Mouse (Mus musculus) thymus, postnatal 10 days (tissue): ENCODE measurements at regions not wholly inside any gene's neighbourhood (a gene's known extent, or its start where the extent isn't known, plus 50 kb on each side); places are given as distances from the start of the nearest gene placed in this dataset.

ENCODE experiments used
- DNase-seq, 2 experiments: peaks; one replicate each; pipeline ENCODE4 v3.0.0; 2021; ENCODE audit warnings: low spot score in 2 of 2

- no peak for DNase-seq
Observed at GRCm38 (mm10) chr13:57365096-57365495, 469.3 kb upstream of the Trpc7 start.

DNA sequence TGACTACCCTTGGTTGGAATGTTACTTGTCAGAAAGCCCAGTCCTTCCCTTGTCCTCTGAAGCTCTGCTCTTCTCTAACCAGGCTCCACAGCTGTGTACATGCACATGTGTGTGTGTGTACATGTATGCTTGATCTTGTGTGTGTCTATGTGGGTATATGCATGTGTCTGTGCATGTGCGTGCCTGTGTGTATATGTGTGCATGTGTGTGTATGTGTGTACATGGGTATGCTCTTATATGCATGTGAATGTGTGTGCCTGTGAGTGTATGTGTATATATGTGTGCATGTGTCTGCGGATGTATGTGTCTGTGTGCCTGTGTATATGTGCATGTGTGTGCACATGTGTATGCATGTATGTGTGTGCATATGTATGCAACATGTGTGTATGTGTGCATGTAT is 468.6 kb upstream of the Trpc7 start:
- DNase-seq, result no peak

DNA sequence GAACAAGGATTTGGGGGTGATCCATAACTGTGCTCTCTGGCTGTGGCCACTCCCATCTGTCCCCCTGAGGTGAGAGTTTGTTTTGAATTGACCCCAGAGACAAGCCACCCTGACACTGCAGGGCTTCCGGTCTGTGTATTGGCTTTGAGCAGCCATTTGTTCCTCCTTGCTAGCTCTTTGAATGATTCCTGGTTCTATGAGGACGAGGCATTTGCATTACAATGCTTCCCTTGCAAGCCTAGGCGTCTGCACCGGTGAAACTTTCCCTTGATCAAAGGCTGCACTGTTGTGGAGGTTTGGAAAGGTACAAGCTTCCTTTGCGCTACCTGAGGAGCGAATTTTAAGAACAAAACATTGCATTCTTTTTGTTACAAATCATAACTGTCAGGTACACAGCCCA is 466.8 kb upstream of the Trpc7 start:
- DNase-seq, result no peak

GRCm38 (mm10) chr13:57361286-57361685 is 465.5 kb upstream of the Trpc7 start:
- no peak for DNase-seq

GRCm38 (mm10) chr13:57354606-57355005 is 458.8 kb upstream of the Trpc7 start:
- no peak for DNase-seq

DNA sequence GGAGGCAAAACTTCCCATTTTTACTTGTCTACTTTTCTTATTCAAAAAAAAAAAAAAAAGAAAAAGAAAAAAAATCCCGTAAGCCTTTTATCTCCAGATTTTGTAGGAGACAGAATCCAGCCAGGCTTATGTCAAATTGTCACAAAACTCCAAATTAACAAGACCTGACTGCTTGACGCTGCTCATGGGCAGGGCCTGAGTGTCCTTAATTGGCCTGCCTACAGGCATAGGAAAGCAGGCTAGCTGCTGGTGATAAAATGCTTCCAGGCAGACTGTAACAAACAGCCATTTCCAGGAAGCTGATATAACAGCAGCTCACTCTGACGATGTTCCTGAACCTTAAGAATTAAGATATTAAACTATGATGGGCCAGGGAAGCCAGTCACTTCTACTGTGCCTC is 458.2 kb upstream of the Trpc7 start:
- DNase-seq, result no peak

DNA sequence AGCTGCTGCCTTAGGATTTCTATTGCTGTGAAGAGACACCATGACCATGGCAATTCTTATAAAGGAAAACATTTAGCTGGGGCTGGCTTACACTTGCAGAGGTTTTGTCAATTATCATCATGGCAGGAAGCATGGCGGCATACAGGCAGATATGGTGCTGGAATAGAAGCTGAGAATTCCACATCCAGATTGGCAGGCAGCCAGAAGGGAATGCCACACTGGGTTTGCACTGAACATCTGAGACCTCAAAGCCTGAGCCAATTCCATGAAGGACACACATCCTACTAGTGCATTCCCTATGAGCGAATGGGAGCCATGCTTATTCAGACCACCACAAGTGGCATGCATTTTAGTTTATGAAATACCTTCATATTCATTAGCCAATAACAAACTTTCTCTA is 455.0 kb upstream of the Trpc7 start:
- DNase-seq, result no peak

DNA sequence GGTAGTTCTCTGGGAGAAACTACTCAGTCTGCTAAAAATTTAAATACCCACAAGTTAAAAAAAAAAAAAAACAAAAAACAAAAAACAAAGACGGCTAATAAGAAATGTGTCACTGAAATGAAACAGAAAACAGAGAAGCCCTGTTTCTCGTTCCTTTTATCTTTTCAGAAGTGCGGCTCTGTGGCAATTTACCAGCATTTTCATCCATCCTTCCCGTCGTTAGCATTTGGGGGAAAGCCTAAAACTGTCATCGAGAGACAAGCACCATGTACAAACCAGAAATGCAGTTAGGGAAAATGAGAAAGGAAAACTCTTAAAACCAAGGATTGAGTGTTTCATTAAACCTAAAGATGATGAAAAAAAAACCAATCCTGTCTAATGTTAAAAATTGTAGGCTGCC is 442.9 kb upstream of the Trpc7 start:
- no peak for DNase-seq

- no peak for DNase-seq
Observed at GRCm38 (mm10) chr13:57336596-57336995, 440.8 kb upstream of the Trpc7 start.

DNA sequence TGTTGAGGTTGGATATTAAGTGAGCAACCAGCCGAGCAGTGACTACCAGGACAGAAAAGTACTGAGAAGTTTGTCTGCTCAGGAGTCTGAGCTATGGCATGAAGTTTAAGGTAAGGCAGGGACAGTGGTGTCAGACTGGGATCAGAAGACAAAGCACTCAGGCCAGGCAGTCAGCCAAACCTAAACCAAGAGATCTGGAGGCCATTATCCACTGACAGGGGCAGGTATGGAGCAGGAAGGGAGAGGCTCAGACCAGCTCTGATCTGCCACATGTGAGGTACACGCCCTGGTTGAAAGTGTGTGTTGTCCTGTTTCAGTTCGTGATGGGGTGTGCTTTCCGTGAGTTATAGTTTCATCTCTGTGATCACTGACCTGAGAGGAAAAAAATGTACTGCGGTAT is 437.2 kb upstream of the Trpc7 start:
- DNase-seq, result no peak

GRCm38 (mm10) chr13:57331868-57332267 is 436.1 kb upstream of the Trpc7 start:
- no peak for DNase-seq

DNA sequence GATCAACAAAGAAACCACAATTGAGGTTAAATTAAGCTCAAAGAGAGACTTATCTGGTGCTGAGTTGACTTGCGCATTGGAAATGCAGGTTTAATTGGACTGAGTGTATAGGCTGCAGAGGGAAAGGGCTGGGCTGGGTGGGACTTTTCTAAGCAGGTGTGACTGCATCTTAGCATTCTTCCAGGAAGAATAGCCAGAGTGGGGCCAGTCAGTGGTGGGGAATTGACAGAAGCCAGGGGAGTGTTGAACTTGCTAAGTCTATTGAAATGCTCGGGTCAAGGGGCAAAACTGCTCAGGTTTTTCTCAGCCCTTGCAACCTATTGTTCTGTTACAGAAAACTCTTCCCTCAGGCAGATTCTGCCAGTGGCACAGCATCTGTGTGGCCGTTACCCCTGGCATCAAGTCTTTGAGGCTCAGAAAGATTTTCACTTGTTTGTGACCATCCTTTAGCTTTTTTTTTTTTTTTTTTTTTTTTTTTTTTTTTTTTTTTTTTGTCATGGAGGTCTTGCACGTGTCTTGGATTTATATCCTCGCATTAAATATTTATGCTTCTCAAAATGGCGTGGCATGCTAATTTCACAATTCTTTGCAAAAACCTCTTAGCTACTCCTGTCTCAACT is 429.6 kb upstream of the Trpc7 start:
- no peak for DNase-seq

GRCm38 (mm10) chr13:57316211-57317005 is 420.6 kb upstream of the Trpc7 start:
- DNase-seq, result no peak

DNA sequence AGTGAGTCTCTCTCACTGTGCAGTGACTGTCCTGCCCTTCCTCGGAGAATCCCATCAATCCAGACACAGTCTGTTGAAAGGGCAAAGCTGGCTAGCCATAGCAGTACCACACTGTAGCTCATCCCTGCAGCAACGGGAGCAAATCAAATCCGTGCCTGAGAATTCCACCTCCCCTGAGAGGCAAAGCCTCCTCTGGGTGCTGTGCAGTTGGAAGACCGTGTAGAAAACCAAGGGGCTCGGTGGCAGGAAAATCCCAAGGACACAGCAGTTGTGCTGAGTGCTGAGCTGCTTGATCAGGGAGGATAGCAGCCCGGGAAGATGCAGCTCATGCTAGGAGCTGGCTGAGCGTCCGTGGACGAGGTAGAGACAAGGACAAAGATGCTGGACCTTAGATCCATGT is 418.7 kb upstream of the Trpc7 start:
- no peak for DNase-seq

DNA sequence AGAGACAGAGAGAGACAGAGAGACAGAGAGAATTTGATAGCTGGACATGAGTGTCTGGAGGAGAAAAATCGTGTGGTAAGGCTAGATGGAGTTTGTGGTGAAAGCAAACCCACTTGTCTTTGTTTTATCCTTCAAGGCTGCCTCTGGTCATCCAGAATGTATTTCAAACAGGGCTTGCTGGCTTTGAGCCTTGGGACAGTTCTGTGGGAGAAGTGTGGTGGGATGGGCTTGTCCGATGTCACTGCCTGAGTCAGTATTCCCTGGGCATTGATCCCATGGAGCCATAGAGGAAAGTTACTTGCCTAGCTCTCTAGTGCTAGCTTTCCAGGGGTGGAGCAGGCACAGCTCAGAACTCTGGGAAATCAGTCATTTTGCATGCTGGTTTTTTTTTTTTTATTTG is 417.9 kb upstream of the Trpc7 start:
- DNase-seq, result no peak

DNA sequence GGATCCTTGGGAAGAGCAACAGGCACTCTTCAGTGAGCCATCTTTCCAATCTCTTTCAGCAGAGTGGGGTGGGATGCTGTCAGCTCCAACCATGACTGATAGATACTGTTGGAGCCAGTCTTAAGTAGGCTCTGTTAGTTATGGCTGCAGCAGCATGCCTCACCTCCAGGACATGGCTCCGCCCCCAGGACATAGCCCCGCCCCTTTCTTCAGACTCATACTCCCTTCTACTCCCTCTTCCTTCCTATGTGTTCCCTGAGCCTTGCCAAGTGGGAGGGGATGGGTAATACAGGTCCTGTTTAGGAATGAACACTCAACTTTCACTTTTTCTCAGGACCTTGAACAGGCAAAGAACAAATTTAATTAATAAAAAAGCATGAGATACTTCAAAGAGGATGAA is 415.4 kb upstream of the Trpc7 start:
- no peak for DNase-seq

DNA sequence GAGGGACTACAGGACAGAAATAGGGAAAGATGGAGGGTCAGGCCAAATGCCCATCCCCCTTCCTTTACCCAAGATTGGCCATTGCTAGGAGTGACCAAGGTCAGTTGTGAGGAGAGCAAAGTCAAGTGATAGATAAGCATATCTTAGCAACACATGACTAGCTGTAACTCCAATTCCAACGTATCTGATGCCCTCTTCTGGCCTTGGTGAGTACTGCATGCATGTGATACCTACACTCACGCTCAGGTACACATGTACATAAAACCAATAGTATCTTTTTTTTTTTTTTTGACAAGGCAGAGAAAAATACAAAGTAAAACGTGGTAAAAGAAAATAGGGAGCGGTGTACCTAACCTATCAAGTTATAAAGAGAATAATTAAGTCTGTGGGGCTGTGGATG is 413.8 kb upstream of the Trpc7 start:
- no peak for DNase-seq

DNA sequence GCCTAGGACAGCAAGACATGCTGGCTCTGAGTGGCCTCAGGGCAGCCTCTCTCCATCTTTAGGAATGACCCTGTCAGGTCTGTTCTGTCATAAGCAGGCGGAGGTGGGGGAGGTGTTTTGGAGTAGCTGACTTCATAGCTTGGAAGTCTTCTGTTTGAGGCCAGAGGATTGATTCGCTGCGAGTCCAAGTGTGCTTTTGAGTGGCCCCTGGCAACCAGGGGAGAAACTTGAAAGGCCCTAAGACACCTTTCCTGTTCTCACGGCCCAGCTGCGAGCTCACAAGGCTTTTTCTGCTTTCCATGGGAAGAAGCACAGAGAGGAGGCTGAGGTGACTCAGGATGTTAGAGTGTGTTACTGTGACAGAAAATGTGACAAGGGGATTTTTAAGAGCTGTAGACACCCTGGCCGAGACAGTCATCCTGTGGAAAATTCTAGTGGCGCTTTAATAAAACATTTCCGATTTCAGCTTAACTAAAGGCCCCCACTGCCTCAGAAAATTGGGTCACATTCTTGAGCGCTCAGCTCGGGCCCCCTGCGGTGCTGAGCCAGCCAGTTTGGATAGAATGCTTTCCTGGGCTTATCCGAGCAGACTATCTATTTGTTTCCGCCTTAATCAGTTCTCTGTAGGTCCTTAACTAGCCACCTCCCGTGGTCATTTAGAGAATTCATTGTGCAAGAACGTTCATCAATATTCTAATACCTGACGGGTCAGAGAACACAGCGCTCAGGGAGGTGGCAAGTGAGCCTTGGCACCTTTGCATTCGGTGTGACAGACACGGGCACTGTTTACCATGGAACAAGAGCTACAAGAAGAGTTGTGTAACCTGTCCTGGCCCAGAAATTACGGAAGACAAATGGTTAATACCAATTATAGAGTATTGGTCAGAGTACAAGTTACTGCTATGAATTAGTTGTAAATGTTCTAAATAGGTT is 412.4 kb upstream of the Trpc7 start:
- DNase-seq, result no peak

DNA sequence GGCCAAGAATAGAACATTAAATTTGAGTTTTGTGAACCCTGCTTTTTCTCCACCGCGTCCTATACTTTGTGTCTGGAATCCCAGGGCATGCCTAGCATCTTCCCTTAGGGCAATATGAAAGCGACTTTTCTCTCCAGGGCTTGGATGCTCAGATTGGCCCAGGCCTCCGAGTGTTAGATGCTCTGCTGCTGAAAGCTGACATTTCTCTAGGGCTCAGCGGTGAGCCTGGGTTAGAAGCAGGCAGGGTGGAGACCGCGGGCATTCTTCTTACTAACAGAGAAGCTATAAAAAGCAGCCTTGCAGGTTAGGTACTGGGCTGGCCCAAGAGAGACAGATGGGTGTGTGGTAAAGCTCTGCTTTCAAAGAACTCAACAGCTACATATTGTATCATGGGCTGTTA is 409.8 kb upstream of the Trpc7 start:
- DNase-seq, result no peak

GRCm38 (mm10) chr13:57303805-57304204 is 408.0 kb upstream of the Trpc7 start:
- no peak for DNase-seq

GRCm38 (mm10) chr13:57291737-57292490 is 396.1 kb upstream of the Trpc7 start:
- no peak for DNase-seq

GRCm38 (mm10) chr13:57286168-57286567 is 390.4 kb upstream of the Trpc7 start:
- DNase-seq, result no peak
